ENCODE assay signal across 8 mouse cellular contexts in genomic region chr2:130635847-130636246, GRCm38 (mm10). TPM values are rescaled to one million over a fixed set of nuclear protein-coding genes. Genes with fewer than 3 reads are reported as not detected.
DNase-seq lines count a peak whose midpoint lies in the region; ATAC-seq and TF ChIP-seq lines count a peak whose summit lies in the region.

No protein-coding gene starts in this region.

- no peaks in the 10 kb centered on the region for H3K9me3 ChIP-seq in forebrain, embryonic 13.5 days (replicated peaks)

- 0 out of 2 replicates have a peak overlapping the region, but pooled peaks have one; percentile 21 for H3K27ac ChIP-seq in kidney, adult 2 months (ENCODE audit: insufficient read depth, low read depth, low read length)
- H3K27ac ChIP-seq in forebrain, embryonic 13.5 days: no peak overlapping the region
- H3K27ac ChIP-seq in thymus, adult 2 months (ENCODE audit: control insufficient read depth, insufficient read depth, low read length): no peak overlapping the region

- 0 out of 2 replicates have a peak, but pooled peaks cover 2% of the 10 kb centered on the region for H3K36me3 ChIP-seq in kidney, adult 2 months (ENCODE audit: control insufficient read depth, insufficient read depth, low read length)
- peaks cover 15% of the 10 kb centered on the region; the same call in 1 of the 2 replicates for H3K36me3 ChIP-seq in forebrain, embryonic 13.5 days (ENCODE audit: poor library complexity, severe bottlenecking)
- no peaks in the 10 kb centered on the region for H3K36me3 ChIP-seq in thymus, adult 2 months (ENCODE audit: control insufficient read depth, insufficient read depth, low read length)

- peak overlapping the region; percentile 23; the same call in 1 of the 2 replicates for H3K4me3 ChIP-seq in kidney, adult 2 months (ENCODE audit: insufficient read depth, low read depth, low read length)
- no peak overlapping the region for H3K4me3 ChIP-seq in forebrain, embryonic 13.5 days
- peak overlapping the region; percentile 10 for H3K4me3 ChIP-seq in thymus, adult 2 months (ENCODE audit: control insufficient read depth, insufficient read depth, low read length)

- TF ChIP-seq CTCF in kidney, adult 2 months (conservative IDR thresholded peaks at IDR 0.05; ENCODE audit: insufficient read depth, insufficient read length, low read depth, low read length): no peak
- 0 out of 2 replicates have a peak, but pooled peaks have one; percentile 28 for TF ChIP-seq CTCF in thymus, adult 2 months (IDR thresholded peaks at IDR 0.05; ENCODE audit: borderline replicate concordance, control insufficient read depth, extremely low read depth, insufficient read depth, low read length, poor library complexity)

- H3K4me1 ChIP-seq in kidney, adult 2 months (ENCODE audit: control insufficient read depth, insufficient read depth, low read length): peaks cover 46% of the 10 kb centered on the region
- peaks cover 36% of the 10 kb centered on the region for H3K4me1 ChIP-seq in forebrain, embryonic 13.5 days
- peaks cover 23% of the 10 kb centered on the region for H3K4me1 ChIP-seq in thymus, adult 2 months (replicated peaks; ENCODE audit: control insufficient read depth, insufficient read depth, low read length)

- DNase-seq in kidney, adult 2 months: no peak
- no peak for DNase-seq in kidney, postnatal 14 days
- peak; percentile 36 for DNase-seq in liver
- peak; percentile 82 for DNase-seq in thymus, adult 2 months
- DNase-seq in adrenal gland, postnatal 10 days: no peak
- no peak for DNase-seq in adrenal gland, adult 18-20 months (ENCODE audit: low spot score in 2 of 2)

- H3K4me2 ChIP-seq in forebrain, embryonic 13.5 days: no peak overlapping the region; the same call in 1 of the 2 replicates

- 47% methylated on average over 21 of the region's 21 CpGs for WGBS in kidney, adult 2 months
- 18% methylated on average over 21 of the region's 21 CpGs for WGBS in forebrain, embryonic 13.5 days
- WGBS in thymus, adult 2 months: 8% methylated on average over 21 of the region's 21 CpGs

- no peak overlapping the region; the same call in 1 of the 2 replicates for H3K9ac ChIP-seq in forebrain, embryonic 13.5 days

- TF ChIP-seq POLR2A in kidney, adult 2 months (IDR thresholded peaks at IDR 0.05; ENCODE audit: low read depth, low read length): no peak
- 0 out of 2 replicates have a peak, but pooled peaks have one; percentile 20 for TF ChIP-seq POLR2A in thymus, adult 2 months (IDR thresholded peaks at IDR 0.05; ENCODE audit: control insufficient read depth, extremely low read depth, insufficient read depth, low read length, poor library complexity)

- H3K27me3 ChIP-seq in kidney, adult 2 months (replicated peaks; ENCODE audit: control insufficient read depth, insufficient read depth, low read length): no peaks in the 10 kb centered on the region
- peaks cover 58% of the 10 kb centered on the region for H3K27me3 ChIP-seq in forebrain, embryonic 13.5 days
- H3K27me3 ChIP-seq in thymus, adult 2 months (ENCODE audit: control insufficient read depth, insufficient read depth, low read length): no peaks in the 10 kb centered on the region

- peak; percentile 12 for ATAC-seq in activated CD4-positive, CD25-positive, alpha-beta regulatory T cell, adult 4 months
- ATAC-seq in forebrain, embryonic 13.5 days: peak; percentile 36; the same call in 1 of the 2 replicates

RNA-seq across cellular contexts. Expression of gene Ubox5, which starts 6.0 kb away (rescaled TPM):
- polyA plus RNA-seq in kidney, adult 2 months (2012; rRNA removed): 7.3 and 8.0 TPM in 2 replicates
- polyA plus RNA-seq in activated CD4-positive, CD25-positive, alpha-beta regulatory T cell, adult 4 months (2017; shearing (Covaris generic)): 1 to 10 TPM; 8.4 to 9.0 TPM
- polyA plus RNA-seq in forebrain, embryonic 13.5 days (2015; fragmentation: Nextera tagmentation; extraction: Ambion mirVana): 13.0 and 15.5 TPM in 2 replicates
- polyA plus RNA-seq in thymus, adult 2 months (2012; rRNA removed): 10.7 and 11.8 TPM in 2 replicates
- 1 to 10 TPM; 5.5 to 5.6 TPM for total RNA-seq in adrenal gland, postnatal 10 days (2021)
- 1 to 10 TPM; 5.9 to 6.9 TPM for total RNA-seq in adrenal gland, adult 18-20 months (2021)

RNA-seq across cellular contexts. Expression of gene Fastkd5, which starts 6.0 kb away (rescaled TPM):
- polyA plus RNA-seq in kidney, adult 2 months (2012; rRNA removed): 3.4 and 4.0 TPM in 2 replicates
- 10 to 100 TPM in 1 of 2 experiments, 1 to 10 TPM in 1; 9.0 to 11.0 TPM for polyA plus RNA-seq in activated CD4-positive, CD25-positive, alpha-beta regulatory T cell, adult 4 months (2017; shearing (Covaris generic))
- 14.7 and 14.8 TPM in 2 replicates for polyA plus RNA-seq in forebrain, embryonic 13.5 days (2015; fragmentation: Nextera tagmentation; extraction: Ambion mirVana)
- 3.7 and 4.3 TPM in 2 replicates for polyA plus RNA-seq in thymus, adult 2 months (2012; rRNA removed)
- total RNA-seq in adrenal gland, postnatal 10 days (2021): 10 to 100 TPM; 12.0 to 12.6 TPM
- 10 to 100 TPM; 13.8 to 14.6 TPM for total RNA-seq in adrenal gland, adult 18-20 months (2021)

RNA-seq across cellular contexts. Expression of gene Lzts3, which starts 6.8 kb away (rescaled TPM):
- polyA plus RNA-seq in kidney, adult 2 months (2012; rRNA removed): 169 and 188 TPM in 2 replicates
- polyA plus RNA-seq in activated CD4-positive, CD25-positive, alpha-beta regulatory T cell, adult 4 months (2017; shearing (Covaris generic)): under 1 TPM in 1 of 2 experiments, not detected in 1; 0.15 TPM
- 5.0 and 5.8 TPM in 2 replicates for polyA plus RNA-seq in forebrain, embryonic 13.5 days (2015; fragmentation: Nextera tagmentation; extraction: Ambion mirVana)
- polyA plus RNA-seq in thymus, adult 2 months (2012; rRNA removed): 7.6 and 9.2 TPM in 2 replicates
- 1 to 10 TPM; 9.4 to 9.5 TPM for total RNA-seq in adrenal gland, postnatal 10 days (2021)
- total RNA-seq in adrenal gland, adult 18-20 months (2021): 10 to 100 TPM; 12.7 to 17.7 TPM

RNA-seq across cellular contexts. Expression of gene Ddrgk1, which starts 28.6 kb away (rescaled TPM):
- 143 and 152 TPM in 2 replicates for polyA plus RNA-seq in kidney, adult 2 months (2012; rRNA removed)
- polyA plus RNA-seq in activated CD4-positive, CD25-positive, alpha-beta regulatory T cell, adult 4 months (2017; shearing (Covaris generic)): 100 to 1,000 TPM; 120 to 135 TPM
- 53.0 and 55.9 TPM in 2 replicates for polyA plus RNA-seq in forebrain, embryonic 13.5 days (2015; fragmentation: Nextera tagmentation; extraction: Ambion mirVana)
- 40.9 and 53.0 TPM in 2 replicates for polyA plus RNA-seq in thymus, adult 2 months (2012; rRNA removed)
- total RNA-seq in adrenal gland, postnatal 10 days (2021): 100 to 1,000 TPM; 145 to 155 TPM
- 100 to 1,000 TPM; 219 to 239 TPM for total RNA-seq in adrenal gland, adult 18-20 months (2021)

RNA-seq across cellular contexts. Expression of gene Itpa, which starts 31.6 kb away (rescaled TPM):
- 33.9 and 34.2 TPM in 2 replicates for polyA plus RNA-seq in kidney, adult 2 months (2012; rRNA removed)
- polyA plus RNA-seq in activated CD4-positive, CD25-positive, alpha-beta regulatory T cell, adult 4 months (2017; shearing (Covaris generic)): 10 to 100 TPM; 42.4 to 47.3 TPM
- 152 and 156 TPM in 2 replicates for polyA plus RNA-seq in forebrain, embryonic 13.5 days (2015; fragmentation: Nextera tagmentation; extraction: Ambion mirVana)
- polyA plus RNA-seq in thymus, adult 2 months (2012; rRNA removed): 42.9 and 43.3 TPM in 2 replicates
- total RNA-seq in adrenal gland, postnatal 10 days (2021): 10 to 100 TPM; 26.6 to 33.3 TPM
- 10 to 100 TPM; 27.3 to 27.4 TPM for total RNA-seq in adrenal gland, adult 18-20 months (2021)

Comparison
In these comparisons a context has a peak if more than half of its experiments do, and no peak if none do; other contexts are left out.
1. DNase-seq: peak in liver (single experiment) and thymus, adult 2 months (single experiment); none in kidney, adult 2 months (single experiment), kidney, postnatal 14 days (single experiment), adrenal gland, postnatal 10 days (single experiment) and adrenal gland, adult 18-20 months (0 of 2).
2. RNA of gene Lzts3, which starts 6.8 kb away (polyA plus RNA-seq): 169 to 188 TPM in kidney, adult 2 months; 7.6 to 9.2 TPM in thymus, adult 2 months, 5.0 to 5.8 TPM in forebrain, embryonic 13.5 days and 0.15 TPM in activated CD4-positive, CD25-positive, alpha-beta regulatory T cell, adult 4 months; every median in the first group is over 10 times any median in the second.